Mouse (Mus musculus) liver, adult 2 months (tissue): ENCODE measurements at regions not wholly inside any gene's neighbourhood (a gene's known extent, or its start where the extent isn't known, plus 50 kb on each side); places are given as distances from the start of the nearest gene placed in this dataset.

ENCODE experiments used
- CTCF ChIP-seq: fragments of 200-500 bp; IDR thresholded peaks from 2 replicates; pipeline ENCODE4 v1.5.1; 2011; ENCODE audit warnings: low read depth, low read length, control low read depth
- POLR2A ChIP-seq: fragments of 200-500 bp; IDR thresholded peaks from 2 replicates; pipeline ENCODE4 v1.6.1; 2011; ENCODE audit warnings: low read length, control low read depth; ENCODE audit not compliant: insufficient read depth; ENCODE audit errors: extremely low read depth

- TF ChIP-seq POLR2A, result no peak
- no peak for TF ChIP-seq CTCF
These were observed 66.8 kb upstream of the Stx18 start for GRCm38 (mm10) chr5:37971724-37972123.
